Mouse (Mus musculus) heart, embryonic 11.5 days (tissue): ENCODE measurements around the gene Psme4. TPM values are rescaled to one million over a fixed set of nuclear protein-coding genes. Genes with fewer than 3 reads are reported as not detected.

Source experiments
- ATAC-seq: fragments of 200-750 bp; cut with Nextera tagmentation; replicated peaks from 2 replicates; pipeline ENCODE4 v1.8.0; 2017; ENCODE audit warnings: moderate library complexity; ENCODE audit not compliant: insufficient number of reproducible peaks, low FRiP score, low TSS enrichment
- H3K27ac ChIP-seq: fragments of 300-500 bp; sonication (generic); 2 replicates; pipeline ENCODE4 v1.5.1; 2014; ENCODE audit warnings: mild to moderate bottlenecking, low read depth, low read length
- H3K27me3 ChIP-seq: fragments of 300-500 bp; sonication (generic); 2 replicates; pipeline ENCODE4 v1.6.1; 2014; ENCODE audit warnings: mild to moderate bottlenecking, low read length, mixed read lengths; ENCODE audit not compliant: control insufficient read depth, insufficient read depth
- H3K36me3 ChIP-seq: fragments of 300-500 bp; sonication (generic); 2 replicates; pipeline ENCODE4 v1.6.1; 2014; ENCODE audit warnings: mild to moderate bottlenecking, low read length, moderate library complexity, mixed read lengths; ENCODE audit not compliant: control insufficient read depth, insufficient read depth
- H3K4me1 ChIP-seq: fragments of 300-500 bp; sonication (generic); 2 replicates; pipeline ENCODE4 v1.6.1; 2014; ENCODE audit warnings: low read length; ENCODE audit not compliant: control insufficient read depth, insufficient read depth
- H3K4me2 ChIP-seq: fragments of 300-500 bp; sonication (generic); 2 replicates; pipeline ENCODE4 v1.6.1; 2014; ENCODE audit warnings: mild to moderate bottlenecking, moderate library complexity
- H3K4me3 ChIP-seq: fragments of 300-500 bp; sonication (generic); 2 replicates; pipeline ENCODE4 v1.5.1; 2014; ENCODE audit warnings: low read depth, low read length
- H3K9ac ChIP-seq: fragments of 300-500 bp; sonication (generic); 2 replicates; pipeline ENCODE4 v1.6.1; 2014; ENCODE audit warnings: mild to moderate bottlenecking, low read depth, low read length, moderate library complexity
- H3K9me3 ChIP-seq: fragments of 300-500 bp; sonication (generic); replicated peaks from 2 replicates; pipeline ENCODE4 v1.6.1; 2016; ENCODE audit warnings: low read length; ENCODE audit not compliant: control insufficient read depth
- WGBS: fragments of 180-500 bp; shearing (Covaris S2); extraction: QIAGEN DNeasy Blood & Tissue Kit; methylation state at CpG from one replicate; pipeline ENCODE4 v1.1.7; 2014; ENCODE audit not compliant: insufficient replicate concordance; 5-methylcytosine and 5-hydroxymethylcytosine counted together
- polyA plus RNA-seq: library from polyadenylated mRNA; unstranded; fragments of >200 nt; fragmentation: Nextera tagmentation; extraction: Ambion mirVana; gene quantifications from 2 replicates; pipeline ENCODE4 v1.2.1, GENCODE M21; 2014

Psme4 gene
- polyA plus RNA-seq, 1 experiment from 2014 or later, result 23.8 TPM

DNA sequence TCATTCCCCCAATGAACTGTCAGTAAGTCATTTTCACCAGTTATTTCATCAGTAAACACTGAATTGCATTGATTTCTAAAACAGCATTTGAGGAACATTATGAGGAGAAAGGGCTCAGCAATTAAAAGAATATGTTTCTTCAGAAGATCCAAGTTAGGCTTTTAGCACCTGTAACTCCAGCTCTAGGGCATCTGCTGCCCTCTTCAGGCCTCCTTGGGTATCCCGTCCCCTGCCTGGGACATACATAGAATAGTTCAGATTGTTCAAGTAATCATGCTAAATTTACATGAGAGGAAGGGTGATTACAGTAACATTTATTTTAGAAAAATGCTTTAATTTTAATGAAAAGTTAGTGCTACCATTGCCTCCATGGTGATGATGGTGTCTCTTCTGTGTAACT lies 28.0 kb downstream of the Psme4 start:
- no peak overlapping the region for H3K27ac ChIP-seq
- no peak overlapping the region for H3K4me3 ChIP-seq
- no peak overlapping the region for H3K9ac ChIP-seq
- H3K4me1 ChIP-seq, result no peaks in the 10 kb centered on the region
- no peak overlapping the region for H3K4me2 ChIP-seq
- no peaks in the 10 kb centered on the region for H3K9me3 ChIP-seq
- no peak for ATAC-seq
- H3K36me3 ChIP-seq, result no peaks in the 10 kb centered on the region
- 74% methylated on average over 1 of the region's 1 CpGs for WGBS
- H3K27me3 ChIP-seq, result no peaks in the 10 kb centered on the region

- no peak for ATAC-seq
- H3K4me1 ChIP-seq, result no peaks in the 10 kb centered on the region
- no peak overlapping the region for H3K4me2 ChIP-seq
- H3K27ac ChIP-seq, result no peak overlapping the region
- no peak overlapping the region for H3K4me3 ChIP-seq
- no peaks in the 10 kb centered on the region for H3K9me3 ChIP-seq
- no peaks in the 10 kb centered on the region for H3K27me3 ChIP-seq
- H3K36me3 ChIP-seq, result no peaks in the 10 kb centered on the region
- H3K9ac ChIP-seq, result no peak overlapping the region
These were observed 28.6 kb downstream of the Psme4 start for GRCm38 (mm10) chr11:30800091-30800490.

GRCm38 (mm10) chr11:30802421-30802820 lies 30.9 kb downstream of the Psme4 start:
- Histone ChIP-seq H3K4me1 (no peaks in the 10 kb centered on the region), H3K27ac (no peak overlapping the region), H3K4me3 (no peak overlapping the region), H3K27me3 (no peaks in the 10 kb centered on the region), H3K36me3 (no peaks in the 10 kb centered on the region), H3K9ac (no peak overlapping the region), H3K9me3 (no peaks in the 10 kb centered on the region), H3K4me2 (no peak overlapping the region)
- no peak for ATAC-seq
- 85% methylated on average over 1 of the region's 1 CpGs for WGBS

DNA sequence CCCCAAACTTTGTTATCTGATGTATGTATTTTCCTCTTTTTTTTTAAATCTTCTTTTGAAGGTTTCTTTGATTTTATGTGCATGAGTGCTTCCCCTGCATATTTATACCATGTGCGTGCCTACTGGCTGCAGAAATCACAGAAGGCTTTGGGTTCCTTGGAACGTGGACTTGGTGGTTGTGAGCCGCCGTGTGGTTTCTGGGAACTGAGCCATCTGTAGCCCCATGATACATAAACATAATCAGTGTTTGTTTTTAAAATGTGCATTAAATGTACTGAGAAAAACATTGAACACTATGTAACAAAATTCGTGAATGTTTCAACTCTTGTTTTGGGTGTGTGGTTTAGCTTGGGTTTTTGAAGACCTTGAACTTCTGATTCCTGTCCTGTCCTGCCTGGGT lies 49.6 kb downstream of the Psme4 start:
- peaks cover 5% of the 10 kb centered on the region; the same call in 1 of the 2 replicates for H3K36me3 ChIP-seq
- WGBS, result 96% methylated on average over 5 of the region's 5 CpGs

GRCm38 (mm10) chr11:30838793-30839192 lies 67.3 kb downstream of the Psme4 start:
- H3K4me3 ChIP-seq, result no peak overlapping the region
- no peaks in the 10 kb centered on the region for H3K27me3 ChIP-seq
- peaks cover 8% of the 10 kb centered on the region; the same call in 1 of the 2 replicates for H3K36me3 ChIP-seq
- H3K27ac ChIP-seq, result no peak overlapping the region
- no peaks in the 10 kb centered on the region for H3K4me1 ChIP-seq
- 81% methylated on average over 2 of the region's 2 CpGs for WGBS
- no peak overlapping the region for H3K9ac ChIP-seq
- no peak for ATAC-seq
- H3K9me3 ChIP-seq, result no peaks in the 10 kb centered on the region
- no peak overlapping the region for H3K4me2 ChIP-seq

More for the DNA sequence above, 49.6 kb downstream of the Psme4 start:
- no peak for ATAC-seq
- Histone ChIP-seq H3K9ac (no peak overlapping the region), H3K4me2 (no peak overlapping the region), H3K4me3 (no peak overlapping the region), H3K27ac (no peak overlapping the region), H3K9me3 (no peaks in the 10 kb centered on the region), H3K4me1 (no peaks in the 10 kb centered on the region), H3K27me3 (no peaks in the 10 kb centered on the region)

DNA sequence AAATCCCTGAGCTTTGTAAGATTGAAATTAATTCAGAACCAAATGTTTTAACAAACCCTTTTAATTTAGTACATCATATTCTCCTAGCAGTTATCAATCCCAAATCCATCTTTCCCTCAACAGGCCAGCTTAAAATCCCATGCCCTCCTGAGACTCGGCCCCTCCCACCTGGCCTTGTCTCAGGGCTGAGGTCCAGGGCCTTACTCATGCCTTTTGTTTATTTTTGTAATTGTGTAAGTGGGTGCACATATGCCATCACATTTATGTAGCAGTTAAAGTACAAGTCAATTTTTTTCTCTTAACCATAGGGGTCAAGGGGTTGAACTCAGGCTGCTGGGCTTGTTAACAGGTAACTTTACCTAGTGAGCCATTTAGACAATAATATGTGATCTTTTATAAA lies 72.8 kb downstream of the Psme4 start:
- Histone ChIP-seq H3K27ac (no peak overlapping the region), H3K4me2 (no peak overlapping the region), H3K4me3 (no peak overlapping the region), H3K36me3 (peaks cover 8% of the 10 kb centered on the region), H3K4me1 (no peaks in the 10 kb centered on the region), H3K9me3 (no peaks in the 10 kb centered on the region), H3K27me3 (no peaks in the 10 kb centered on the region), H3K9ac (no peak overlapping the region)
- ATAC-seq, result no peak
- WGBS, result 90% methylated on average over 1 of the region's 1 CpGs

- H3K27ac ChIP-seq, result no peak overlapping the region
- H3K4me2 ChIP-seq, result no peak overlapping the region
- no peaks in the 10 kb centered on the region for H3K9me3 ChIP-seq
- no peak overlapping the region for H3K9ac ChIP-seq
- ATAC-seq, result no peak
- H3K36me3 ChIP-seq, result peaks cover 15% of the 10 kb centered on the region
- H3K4me1 ChIP-seq, result no peaks in the 10 kb centered on the region
- no peak overlapping the region for H3K4me3 ChIP-seq
- no peaks in the 10 kb centered on the region for H3K27me3 ChIP-seq
These were observed 100.9 kb downstream of the Psme4 start for GRCm38 (mm10) chr11:30872425-30872824.

- peak within 1 kb of the TSS; percentile 52 for H3K4me3 ChIP-seq
- 5% methylated on average over 39 of the region's 41 CpGs for WGBS
- no peaks in the 10 kb centered on the region for H3K4me1 ChIP-seq
- H3K9ac ChIP-seq, result peak within 1 kb of the TSS; percentile 58
- peak within 1 kb of the TSS; percentile 91 for H3K4me2 ChIP-seq
- peak; percentile 42; the same call in 1 of the 2 replicates for ATAC-seq
- no peak within 1 kb of the TSS for H3K27ac ChIP-seq
- no peaks in the 10 kb centered on the region for H3K9me3 ChIP-seq
- H3K27me3 ChIP-seq, result no peaks in the 10 kb centered on the region
- no peaks in the 10 kb centered on the region for H3K36me3 ChIP-seq
These were observed 113.8 kb downstream of the Psme4 start, which contains the start of the genes Gpr75 and Asb3 for GRCm38 (mm10) chr11:30885171-30885871. Gpr75 (plus strand) TSS chr11:30885358. Asb3 (plus strand) TSS chr11:30885416.

GRCm38 (mm10) chr11:30888153-30888552 lies 116.6 kb downstream of the Psme4 start:
- Histone ChIP-seq H3K4me2 (no peak overlapping the region), H3K36me3 (no peaks in the 10 kb centered on the region), H3K4me1 (no peaks in the 10 kb centered on the region), H3K27me3 (no peaks in the 10 kb centered on the region), H3K9me3 (no peaks in the 10 kb centered on the region), H3K4me3 (no peak overlapping the region), H3K27ac (no peak overlapping the region), H3K9ac (no peak overlapping the region)
- no peak for ATAC-seq
- WGBS, result 75% methylated on average over 2 of the region's 2 CpGs
